In genomic region chr7:126897390-126898101, GRCm38 (mm10) we compare ENCODE assay signal across 8 mouse cellular contexts. TPM values are rescaled to one million over a fixed set of nuclear protein-coding genes. Genes with fewer than 3 reads are reported as not detected.
DNase-seq lines count a peak whose midpoint lies in the region; ATAC-seq and TF ChIP-seq lines count a peak whose summit lies in the region.

No protein-coding gene starts in this region.

- H3K4me1 ChIP-seq in spleen, adult 2 months (ENCODE audit: control insufficient read depth, insufficient read depth, insufficient read length) = peaks cover 8% of the 10 kb centered on the region
- peaks cover 19% of the 10 kb centered on the region for H3K4me1 ChIP-seq in hindbrain, embryonic 10.5 days (replicated peaks)
- H3K4me1 ChIP-seq in liver, adult 2 months (ENCODE audit: control insufficient read depth, insufficient read depth, low read length) = 0 out of 2 replicates have a peak, but pooled peaks cover 4% of the 10 kb centered on the region

- peak overlapping the region; percentile 81 for H3K27ac ChIP-seq in spleen, adult 2 months (ENCODE audit: insufficient read depth, low read length)
- H3K27ac ChIP-seq in hindbrain, embryonic 10.5 days = peak overlapping the region; percentile 89
- H3K27ac ChIP-seq in liver, adult 2 months (replicated peaks; ENCODE audit: insufficient read depth, low read depth, low read length) = peak overlapping the region; percentile 64

- peak overlapping the region; percentile 76 for H3K9ac ChIP-seq in liver, adult 2 months (ENCODE audit: low read depth, low read length)

- 0 out of 2 replicates have a peak, but pooled peaks cover 4% of the 10 kb centered on the region for H3K9me3 ChIP-seq in hindbrain, embryonic 10.5 days

- peak; percentile 73 for ATAC-seq in erythroblast, adult 5-6 weeks (replicated peaks; ENCODE audit: low FRiP score, poor library complexity, severe bottlenecking)

- no peak for TF ChIP-seq POLR2A in spleen, adult 2 months (IDR thresholded peaks at IDR 0.05; ENCODE audit: low read depth, low read length)
- TF ChIP-seq POLR2A in liver, adult 2 months (IDR thresholded peaks at IDR 0.05; ENCODE audit: extremely low read depth, insufficient read depth, low read length) = no peak

- 0 out of 2 replicates have a peak, but pooled peaks cover 1% of the 10 kb centered on the region for H3K36me3 ChIP-seq in spleen, adult 2 months (ENCODE audit: control insufficient read depth, insufficient read depth, low read length)
- H3K36me3 ChIP-seq in hindbrain, embryonic 10.5 days = peaks cover 42% of the 10 kb centered on the region
- H3K36me3 ChIP-seq in liver, adult 2 months (ENCODE audit: control insufficient read depth, insufficient read depth, low read length) = peaks cover 36% of the 10 kb centered on the region

- WGBS in spleen, adult 2 months = 1% methylated on average over 16 of the region's 16 CpGs
- 28% methylated on average over 16 of the region's 16 CpGs for WGBS in hindbrain, embryonic 10.5 days
- 50% methylated on average over 16 of the region's 16 CpGs for WGBS in liver, adult 2 months

- no peak for TF ChIP-seq CTCF in spleen, adult 2 months (IDR thresholded peaks at IDR 0.05; ENCODE audit: extremely low read depth, insufficient read depth, insufficient read length, insufficient replicate concordance)
- TF ChIP-seq CTCF in liver, adult 2 months (IDR thresholded peaks at IDR 0.05; ENCODE audit: low read depth, low read length) = no peak

- DNase-seq in spleen, adult 2 months (ENCODE audit: low read depth in 1 of 2, low spot score in 2 of 2) = peak; percentile 22 to 26
- no peak for DNase-seq in spleen, postnatal 14 days (ENCODE audit: low spot score in 2 of 2)
- DNase-seq in hindbrain, embryonic 10.5 days (ENCODE audit: low spot score) = no peak
- peak; percentile 43 for DNase-seq in liver, adult 2 months (ENCODE audit: extremely low read depth, low read depth, low spot score)
- peak; percentile 43 to 56 for DNase-seq in monocyte, adult 2 months (ENCODE audit: low read depth in 1 of 2, low spot score in 2 of 2)
- no peak for DNase-seq in ovary, postnatal 14 days (ENCODE audit: low spot score)
- DNase-seq in left cerebral cortex, adult 8-10 months (ENCODE audit: low spot score in 2 of 2) = no peak

- peaks cover 6% of the 10 kb centered on the region; the same call in 1 of the 2 replicates for H3K79me2 ChIP-seq in liver, adult 2 months (ENCODE audit: control insufficient read depth, insufficient read depth, low read length)

- H3K27me3 ChIP-seq in spleen, adult 2 months (ENCODE audit: control insufficient read depth, insufficient read depth, low read length) = no peaks in the 10 kb centered on the region
- no peaks in the 10 kb centered on the region for H3K27me3 ChIP-seq in hindbrain, embryonic 10.5 days (ENCODE audit: insufficient read depth, poor library complexity, severe bottlenecking)
- no peaks in the 10 kb centered on the region for H3K27me3 ChIP-seq in liver, adult 2 months (ENCODE audit: control insufficient read depth, insufficient read depth, low read length)

- H3K4me3 ChIP-seq in spleen, adult 2 months (ENCODE audit: extremely low read depth, insufficient read depth, insufficient read length) = peak overlapping the region; percentile 87
- peak overlapping the region; percentile 68 for H3K4me3 ChIP-seq in hindbrain, embryonic 10.5 days
- peak overlapping the region; percentile 79 for H3K4me3 ChIP-seq in liver, adult 2 months (ENCODE audit: insufficient read depth, low read depth, low read length)

RNA-seq across cellular contexts. Expression of gene Taok2, which starts 13.0 kb away (rescaled TPM):
- polyA plus RNA-seq in spleen, adult 2 months (2012; rRNA removed) = 97.0 and 109 TPM in 2 replicates
- total RNA-seq in erythroblast, adult 5-6 weeks (2015; ENCODE audit: low replicate concordance) = 6.9 and 9.6 TPM in 2 replicates
- 17.0 and 31.8 TPM in 2 replicates for total RNA-seq in erythroblast, adult 5-6 weeks (2017; ENCODE audit: low replicate concordance)
- polyA plus RNA-seq in hindbrain, embryonic 10.5 days (2016; fragmentation: Nextera tagmentation; extraction: Ambion mirVana) = 56.2 and 56.4 TPM in 2 replicates
- 20.5 and 21.7 TPM in 2 replicates for total RNA-seq in liver, adult 2 months (2014; rRNA removed)
- 28.5 and 42.7 TPM in 2 replicates for polyA plus RNA-seq in liver, adult 2 months (2012; rRNA removed)
- total RNA-seq in left cerebral cortex, adult 8-10 months (2022) = 100 to 1,000 TPM; 146 to 153 (median 152) TPM

RNA-seq across cellular contexts. Expression of gene Tmem219, which starts 25.2 kb away (rescaled TPM):
- 81.7 and 94.0 TPM in 2 replicates for polyA plus RNA-seq in spleen, adult 2 months (2012; rRNA removed)
- 4.0 and 6.3 TPM in 2 replicates for total RNA-seq in erythroblast, adult 5-6 weeks (2015; ENCODE audit: low replicate concordance)
- 2.1 and 6.8 TPM in 2 replicates for total RNA-seq in erythroblast, adult 5-6 weeks (2017; ENCODE audit: low replicate concordance)
- polyA plus RNA-seq in hindbrain, embryonic 10.5 days (2016; fragmentation: Nextera tagmentation; extraction: Ambion mirVana) = 31.6 and 37.9 TPM in 2 replicates
- 78.4 and 98.6 TPM in 2 replicates for total RNA-seq in liver, adult 2 months (2014; rRNA removed)
- polyA plus RNA-seq in liver, adult 2 months (2012; rRNA removed) = 94.9 and 120 TPM in 2 replicates
- 10 to 100 TPM; 20.8 to 25.4 (median 22.8) TPM for total RNA-seq in left cerebral cortex, adult 8-10 months (2022)

RNA-seq across cellular contexts. Expression of gene Kctd13, which starts 31.1 kb away (rescaled TPM):
- polyA plus RNA-seq in spleen, adult 2 months (2012; rRNA removed) = 21.5 and 29.9 TPM in 2 replicates
- total RNA-seq in erythroblast, adult 5-6 weeks (2015; ENCODE audit: low replicate concordance) = 0.77 and 6.9 TPM in 2 replicates
- 0.42 and 1.7 TPM in 2 replicates for total RNA-seq in erythroblast, adult 5-6 weeks (2017; ENCODE audit: low replicate concordance)
- 23.9 and 35.5 TPM in 2 replicates for polyA plus RNA-seq in hindbrain, embryonic 10.5 days (2016; fragmentation: Nextera tagmentation; extraction: Ambion mirVana)
- 2.1 and 3.4 TPM in 2 replicates for total RNA-seq in liver, adult 2 months (2014; rRNA removed)
- polyA plus RNA-seq in liver, adult 2 months (2012; rRNA removed) = 5.8 and 7.6 TPM in 2 replicates
- 100 to 1,000 TPM; 153 to 158 (median 156) TPM for total RNA-seq in left cerebral cortex, adult 8-10 months (2022)

RNA-seq across cellular contexts. Expression of gene Ino80e, which starts 35.4 kb away (rescaled TPM):
- polyA plus RNA-seq in spleen, adult 2 months (2012; rRNA removed) = 40.1 and 56.0 TPM in 2 replicates
- 14.4 and 35.5 TPM in 2 replicates for total RNA-seq in erythroblast, adult 5-6 weeks (2015; ENCODE audit: low replicate concordance)
- total RNA-seq in erythroblast, adult 5-6 weeks (2017; ENCODE audit: low replicate concordance) = 4.9 and 9.9 TPM in 2 replicates
- polyA plus RNA-seq in hindbrain, embryonic 10.5 days (2016; fragmentation: Nextera tagmentation; extraction: Ambion mirVana) = 102 and 105 TPM in 2 replicates
- total RNA-seq in liver, adult 2 months (2014; rRNA removed) = 2.5 and 4.8 TPM in 2 replicates
- 16.3 and 18.5 TPM in 2 replicates for polyA plus RNA-seq in liver, adult 2 months (2012; rRNA removed)
- total RNA-seq in left cerebral cortex, adult 8-10 months (2022) = 10 to 100 TPM; 48.0 to 61.8 (median 51.8) TPM

RNA-seq across cellular contexts. Expression of gene Hirip3, which starts 35.8 kb away (rescaled TPM):
- polyA plus RNA-seq in spleen, adult 2 months (2012; rRNA removed) = 7.4 and 8.6 TPM in 2 replicates
- 5.2 and 9.2 TPM in 2 replicates for total RNA-seq in erythroblast, adult 5-6 weeks (2015; ENCODE audit: low replicate concordance)
- 38.2 and 40.8 TPM in 2 replicates for total RNA-seq in erythroblast, adult 5-6 weeks (2017; ENCODE audit: low replicate concordance)
- 38.7 and 48.1 TPM in 2 replicates for polyA plus RNA-seq in hindbrain, embryonic 10.5 days (2016; fragmentation: Nextera tagmentation; extraction: Ambion mirVana)
- 1.0 and 1.5 TPM in 2 replicates for total RNA-seq in liver, adult 2 months (2014; rRNA removed)
- 1.00 and 2.4 TPM in 2 replicates for polyA plus RNA-seq in liver, adult 2 months (2012; rRNA removed)
- total RNA-seq in left cerebral cortex, adult 8-10 months (2022) = 10 to 100 TPM; 32.6 to 47.7 (median 40.7) TPM

Comparison
In these comparisons a context has a peak if more than half of its experiments do, and no peak if none do; other contexts are left out.
1. DNase-seq: peak in spleen, adult 2 months (2 of 2), liver, adult 2 months (single experiment) and monocyte, adult 2 months (2 of 2); none in spleen, postnatal 14 days (0 of 2), hindbrain, embryonic 10.5 days (single experiment), ovary, postnatal 14 days (single experiment) and left cerebral cortex, adult 8-10 months (0 of 2).
2. RNA of gene Kctd13, which starts 31.1 kb away (total RNA-seq): 153 to 158 TPM in left cerebral cortex, adult 8-10 months; 2.1 to 3.4 TPM in liver, adult 2 months and 0.42 to 6.9 TPM in erythroblast, adult 5-6 weeks; every median in the first group is over 10 times any median in the second.
3. Peak in every context shown above with its lines, with median percentiles within 50 percentile points of each other: H3K27ac ChIP-seq and H3K4me3 ChIP-seq.